ENCODE assay signal across 11 mouse cellular contexts in genomic region chr11:117283889-117284450, GRCm38 (mm10).
DNase-seq lines count a peak whose midpoint lies in the region; ATAC-seq and TF ChIP-seq lines count a peak whose summit lies in the region.
"Had no signal": no experiment of that assay in that cellular context is flagged by ENCODE, and none has a peak within 500 bp of the region (broad histone marks: within the 10 kb centered on the region; RNA-seq: fewer than 3 reads in every experiment).

No protein-coding gene starts in this region.

- H3K27me3 ChIP-seq in lung, embryonic 14.5 days (ENCODE audit: insufficient read depth, low read length) = no peaks in the 10 kb centered on the region
- no peaks in the 10 kb centered on the region for H3K27me3 ChIP-seq in hindbrain, embryonic 15.5 days
- H3K27me3 ChIP-seq in neural tube, embryonic 13.5 days = no peaks in the 10 kb centered on the region

- no peak overlapping the region for H3K9ac ChIP-seq in lung, embryonic 14.5 days
- no peak overlapping the region for H3K9ac ChIP-seq in hindbrain, embryonic 15.5 days
- no peak overlapping the region for H3K9ac ChIP-seq in neural tube, embryonic 13.5 days
- H3K9ac ChIP-seq: forebrain, postnatal 0 days had no signal

- peaks cover 14% of the 10 kb centered on the region for H3K36me3 ChIP-seq in lung, embryonic 14.5 days (ENCODE audit: insufficient read depth)
- no peaks in the 10 kb centered on the region for H3K36me3 ChIP-seq in hindbrain, embryonic 15.5 days
- no peaks in the 10 kb centered on the region for H3K36me3 ChIP-seq in neural tube, embryonic 13.5 days

- H3K9me3 ChIP-seq in lung, embryonic 14.5 days (ENCODE audit: low read depth, low read length) = no peaks in the 10 kb centered on the region
- H3K9me3 ChIP-seq in hindbrain, embryonic 15.5 days = no peaks in the 10 kb centered on the region
- H3K9me3 ChIP-seq in neural tube, embryonic 13.5 days = no peaks in the 10 kb centered on the region

- intact Hi-C loops in gastrocnemius, adult 2 months (cut with DNase I) = no loop called here
- intact Hi-C loops in gastrocnemius, postnatal 14 days (cut with DNase I; ENCODE audit: low total_unique reads) = no loop called here
- intact Hi-C loops in left cerebral cortex, postnatal 36 days (cut with DNase I) = no loop called here

- H3K4me3 ChIP-seq in gastrocnemius, adult 2 months = no peak overlapping the region
- H3K4me3 ChIP-seq in lung, embryonic 14.5 days (ENCODE audit: low read depth, low read length) = no peak overlapping the region
- H3K4me3 ChIP-seq in hindbrain, embryonic 15.5 days = no peak overlapping the region
- no peak overlapping the region for H3K4me3 ChIP-seq in neural tube, embryonic 13.5 days

- no peak overlapping the region for H3K4me2 ChIP-seq in lung, embryonic 14.5 days
- no peak overlapping the region for H3K4me2 ChIP-seq in hindbrain, embryonic 15.5 days
- no peak overlapping the region for H3K4me2 ChIP-seq in neural tube, embryonic 13.5 days

- 43% methylated on average over 6 of the region's 6 CpGs for WGBS in lung, embryonic 14.5 days
- 75% methylated on average over 6 of the region's 6 CpGs for WGBS in hindbrain, embryonic 15.5 days
- WGBS in neural tube, embryonic 13.5 days = 68% methylated on average over 6 of the region's 6 CpGs

- H3K4me1 ChIP-seq in lung, embryonic 14.5 days (ENCODE audit: insufficient read depth) = peaks cover 25% of the 10 kb centered on the region
- peaks cover 33% of the 10 kb centered on the region for H3K4me1 ChIP-seq in hindbrain, embryonic 15.5 days (replicated peaks)
- H3K4me1 ChIP-seq in neural tube, embryonic 13.5 days (replicated peaks) = peaks cover 73% of the 10 kb centered on the region

- TF ChIP-seq CTCF in gastrocnemius, adult 2 months (IDR thresholded peaks at IDR 0.05) = no peak
- TF ChIP-seq CTCF in lung, embryonic 14.5 days (IDR thresholded peaks at IDR 0.05; ENCODE audit: low read depth) = no peak

- no peak for ATAC-seq in lung, embryonic 14.5 days (ENCODE audit: insufficient read depth)
- ATAC-seq in hindbrain, embryonic 15.5 days (ENCODE audit: low FRiP score, low read depth) = no peak
- no peak for ATAC-seq in neural tube, embryonic 13.5 days (ENCODE audit: low read depth)

- peak overlapping the region; percentile 74 for H3K27ac ChIP-seq in gastrocnemius, adult 2 months
- peak overlapping the region; percentile 68; the same call in 1 of the 2 replicates for H3K27ac ChIP-seq in lung, embryonic 14.5 days (ENCODE audit: low read depth)
- H3K27ac ChIP-seq in hindbrain, embryonic 15.5 days (replicated peaks) = 0 out of 2 replicates have a peak overlapping the region, but pooled peaks have one; percentile 48
- peak overlapping the region; percentile 61; the same call in 1 of the 2 replicates for H3K27ac ChIP-seq in neural tube, embryonic 13.5 days (replicated peaks)

- no peak for DNase-seq in gastrocnemius, adult 2 months
- no peak for DNase-seq in gastrocnemius, postnatal 14 days
- no peak for DNase-seq in lung, embryonic 14.5 days
- no peak for DNase-seq in lung, postnatal 14 days
- DNase-seq in left cerebral cortex, postnatal 36 days (ENCODE audit: low spot score in 2 of 2) = no peak
- DNase-seq in spleen, adult 12 weeks (ENCODE audit: low spot score) = no peak
- DNase-seq: B cell, adult 2 months; forebrain, postnatal 0 days; right cerebral cortex, adult 18-20 months had no signal
